17 mouse cellular contexts compared by ENCODE assay signal in the genomic region with DNA sequence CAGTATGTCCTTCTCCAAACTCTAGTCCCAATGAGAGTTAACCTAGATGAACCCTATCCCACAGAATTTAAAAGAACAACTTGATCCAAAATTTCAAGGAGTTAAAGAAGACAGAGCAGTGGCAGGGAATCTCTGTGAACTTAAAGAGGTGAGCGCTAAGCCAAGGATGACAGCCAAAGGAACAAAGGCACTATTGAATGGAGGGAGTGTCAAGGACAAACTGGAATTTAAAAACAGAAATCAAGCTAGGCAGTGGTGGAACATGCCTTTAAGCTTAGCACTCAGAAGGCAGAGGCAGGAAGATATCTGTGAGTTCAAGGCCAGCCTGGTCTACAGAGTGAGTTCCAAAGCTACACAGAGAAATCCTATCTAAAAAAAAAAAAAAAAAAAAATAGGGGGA.
"Had no signal": no experiment of that assay in that cellular context is flagged by ENCODE, and none has a peak within 500 bp of the region (broad histone marks: within the 10 kb centered on the region; RNA-seq: fewer than 3 reads in every experiment).

No protein-coding gene starts in this region.

- H3K9ac ChIP-seq: neural tube, embryonic 12.5 days; neural tube, embryonic 13.5 days; neural tube, embryonic 15.5 days; stomach, embryonic 15.5 days had no signal

- H3K4me3 ChIP-seq: neural tube, embryonic 12.5 days; neural tube, embryonic 13.5 days; neural tube, embryonic 15.5 days; stomach, embryonic 15.5 days had no signal

- H3K36me3 ChIP-seq: neural tube, embryonic 12.5 days; neural tube, embryonic 13.5 days; neural tube, embryonic 15.5 days; stomach, embryonic 15.5 days had no signal

- H3K4me2 ChIP-seq: neural tube, embryonic 12.5 days; neural tube, embryonic 13.5 days; neural tube, embryonic 15.5 days; stomach, embryonic 15.5 days had no signal

- H3K27me3 ChIP-seq: neural tube, embryonic 12.5 days; neural tube, embryonic 13.5 days; neural tube, embryonic 15.5 days; stomach, embryonic 15.5 days had no signal

- H3K4me1 ChIP-seq: neural tube, embryonic 12.5 days; neural tube, embryonic 13.5 days; neural tube, embryonic 15.5 days; stomach, embryonic 15.5 days had no signal

- H3K9me3 ChIP-seq: neural tube, embryonic 12.5 days; neural tube, embryonic 13.5 days; neural tube, embryonic 15.5 days; stomach, embryonic 15.5 days had no signal

- H3K27ac ChIP-seq: neural tube, embryonic 12.5 days; neural tube, embryonic 13.5 days; neural tube, embryonic 15.5 days; stomach, embryonic 15.5 days; stomach, postnatal 0 days had no signal

- DNase-seq: retina, postnatal 1 day; right cerebral cortex, adult 18-20 months; right cerebral cortex, postnatal 14 days; right cerebral cortex, postnatal 25 days; right cerebral cortex, postnatal 4 days; spleen, adult 18-20 months; thymus, adult 18-20 months; thymus, adult 2 months; thymus, postnatal 14 days; thymus, postnatal 25 days; thymus, postnatal 36 days; thymus, postnatal 4 days had no signal
